Mouse (Mus musculus) bone marrow macrophage, adult 2 months (primary cell): Measurements from ENCODE around the gene Slc2a1.

Experiments
- CTCF ChIP-seq: IDR thresholded peaks from 2 replicates; pipeline ENCODE4 v1.5.1; 2012; ENCODE audit warnings: low read depth, mild to moderate bottlenecking, low read length, moderate library complexity
- POLR2A ChIP-seq: IDR thresholded peaks from 2 replicates; pipeline ENCODE4 v1.6.1; 2012; ENCODE audit warnings: mild to moderate bottlenecking, low read depth, low read length, borderline replicate concordance

DNA sequence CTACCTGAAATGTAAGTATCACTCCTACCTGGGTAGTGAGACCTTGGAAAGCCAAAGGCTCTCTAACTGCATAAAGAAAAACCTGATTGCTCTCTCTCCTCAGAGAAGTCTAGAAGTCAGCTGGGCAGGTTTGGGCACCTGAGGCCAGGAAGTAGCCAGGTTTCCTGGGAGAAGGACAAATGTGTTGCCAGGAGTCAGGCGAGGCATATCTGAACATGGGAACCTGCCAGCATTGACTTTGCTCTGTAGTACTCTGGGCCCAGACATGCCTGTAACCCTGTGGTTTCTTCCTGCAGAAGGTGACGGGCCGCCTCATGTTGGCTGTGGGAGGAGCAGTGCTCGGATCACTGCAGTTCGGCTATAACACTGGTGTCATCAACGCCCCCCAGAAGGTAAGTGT lies 11.6 kb downstream of the Slc2a1 start:
- TF ChIP-seq POLR2A (no peak), CTCF (no peak)
